Mouse (Mus musculus) liver, postnatal 0 days (tissue): ENCODE measurements at regions not wholly inside any gene's neighbourhood (a gene's known extent, or its start where the extent isn't known, plus 50 kb on each side); places are given as distances from the start of the nearest gene placed in this dataset.

Experiments
- CTCF ChIP-seq: sonication (generic); IDR thresholded peaks from 2 replicates; pipeline ENCODE4 v1.5.1; 2016; ENCODE audit warnings: antibody characterized with exemption, low read depth
- EP300 ChIP-seq: IDR thresholded peaks from 2 replicates; pipeline ENCODE4 v1.6.1; 2016; ENCODE audit warnings: antibody characterized with exemption, low read depth, mild to moderate bottlenecking

GRCm38 (mm10) chr7:37333451-37333850 is 440.0 kb downstream of the Zfp536 start:
- no peak for TF ChIP-seq EP300
- TF ChIP-seq CTCF, result no peak
